Mouse (Mus musculus) megakaryocyte, adult 5-6 weeks (primary cell): Measurements from ENCODE around the gene Myh8. TPM values are rescaled to one million over a fixed set of nuclear protein-coding genes. Genes with fewer than 3 reads are reported as not detected.

ENCODE experiments used
- ATAC-seq: 2 replicates; pipeline ENCODE4 v1.8.0; 2016; ENCODE audit warnings: mild to moderate bottlenecking, inconsistent platforms; ENCODE audit not compliant: poor library complexity, severe bottlenecking
- total RNA-seq, 2 experiments: library from RNA; stranded (forward) in 1 of 2; stranded (reverse) in 1 of 2; fragments of 153-499, 151-499 nt in 1 of 2; fragments of 221-1000, 200-1000 nt in 1 of 2; gene quantifications; 2 replicates each; pipeline versions ENCODE4 v1.2.3 to v1.2.4; 2015 to 2017

Myh8 gene
- total RNA-seq, 2 experiments from 2014 or later: not detected

DNA sequence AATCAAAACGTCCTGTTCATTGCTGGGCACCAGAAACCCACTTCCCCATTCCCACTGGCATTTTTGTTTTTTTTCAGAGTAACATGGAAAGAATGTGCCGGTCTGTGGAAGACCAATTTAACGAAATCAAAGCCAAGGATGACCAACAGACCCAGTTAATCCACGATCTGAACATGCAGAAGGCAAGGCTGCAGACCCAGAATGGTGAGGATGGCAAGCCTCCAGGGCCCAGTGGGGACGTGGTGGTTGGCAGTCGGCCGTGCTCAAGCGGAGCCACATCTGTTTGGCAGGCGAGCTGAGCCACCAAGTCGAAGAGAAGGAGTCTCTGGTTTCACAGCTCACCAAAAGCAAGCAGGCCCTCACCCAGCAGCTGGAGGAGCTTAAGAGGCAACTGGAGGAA, 81.1 kb downstream of the Myh8 start:
- no peak for ATAC-seq

Other genes starting within 250 kb of the Myh8 start
- gene Adprm, start 224.5 kb upstream of the Myh8 start, total RNA-seq (2015): 37.3 and 38.8 TPM in 2 replicates
- 28.5 and 37.2 TPM in 2 replicates for gene Adprm, start 224.5 kb upstream of the Myh8 start, total RNA-seq (2017)
- 5.5 and 6.7 TPM in 2 replicates for gene Sco1, start 224.5 kb upstream of the Myh8 start, total RNA-seq (2015)
- gene Sco1, start 224.5 kb upstream of the Myh8 start, total RNA-seq (2017): 19.1 and 20.6 TPM in 2 replicates
- 0.07 TPM in 1 of 2 replicates, not detected in the other for gene Myh3, start 198.8 kb upstream of the Myh8 start, total RNA-seq (2015)
- not detected in 2 replicates for gene Myh3, start 198.8 kb upstream of the Myh8 start, total RNA-seq (2017)
- gene Myh2, start 106.1 kb upstream of the Myh8 start, total RNA-seq (2015): not detected in 2 replicates
- gene Myh2, start 106.1 kb upstream of the Myh8 start, total RNA-seq (2017): not detected in 2 replicates
- not detected in 2 replicates for gene Myh1, start 77.1 kb upstream of the Myh8 start, total RNA-seq (2015)
- gene Myh1, start 77.1 kb upstream of the Myh8 start, total RNA-seq (2017): not detected in 2 replicates
- not detected in 2 replicates for gene Myh4, start 39.1 kb upstream of the Myh8 start, total RNA-seq (2015)
- gene Myh4, start 39.1 kb upstream of the Myh8 start, total RNA-seq (2017): not detected in 2 replicates
- not detected in 2 replicates for gene Myh13, start 44.5 kb downstream of the Myh8 start, total RNA-seq (2015)
- not detected in 2 replicates for gene Myh13, start 44.5 kb downstream of the Myh8 start, total RNA-seq (2017)
- gene Gas7, start 178.3 kb downstream of the Myh8 start, total RNA-seq (2015): 67.7 and 73.4 TPM in 2 replicates
- gene Gas7, start 178.3 kb downstream of the Myh8 start, total RNA-seq (2017): 58.5 and 69.2 TPM in 2 replicates